Mouse (Mus musculus): ENCODE measurements around the gene Serac1. TPM values are rescaled to one million over a fixed set of nuclear protein-coding genes. Genes with fewer than 3 reads are reported as not detected.
A peak's percentile ranks its signal among the peaks of the same experiment; 100 is the strongest.

Gene Serac1
- polyA plus RNA-seq (2014; fragmentation: Nextera tagmentation; extraction: Ambion mirVana): 4.6 and 4.8 TPM in 2 replicates

GRCm38 (mm10) chr17:6079287-6080122 is at the start of gene Serac1, which contains the start of gene Gtf2h5:
Serac1 (minus strand) TSS chr17:6079741.
Gtf2h5 (plus strand) TSS chr17:6079786.
- WGBS: under 1% methylated on average over 70 of the region's 70 CpGs
- peaks cover 17% of the 10 kb centered on the region for H3K36me3 ChIP-seq (ENCODE audit: control insufficient read depth, insufficient read depth, low read length)
- H3K4me2 ChIP-seq (ENCODE audit: low read length): peak within 1 kb of the TSS; percentile 85
- peak within 1 kb of the TSS; percentile 66 to 70 for H3K4me3 ChIP-seq (ENCODE audit: control insufficient read depth in 1 of 2, insufficient read depth in 1 of 2, low read depth in 1 of 2, low read length in 2 of 2)
- H3K27me3 ChIP-seq (ENCODE audit: control insufficient read depth, insufficient read depth, low read length): no peaks in the 10 kb centered on the region
- no peaks in the 10 kb centered on the region for H3K9me3 ChIP-seq (ENCODE audit: control insufficient read depth, low read length)
- peak within 1 kb of the TSS; percentile 61 to 71 for H3K27ac ChIP-seq (replicated peaks in 1 of 2; ENCODE audit: control insufficient read depth in 1 of 2, insufficient read depth in 1 of 2, low read depth in 2 of 2, low read length in 2 of 2)
- ATAC-seq (ENCODE audit: insufficient number of reproducible peaks, insufficient read depth, low FRiP score, low read depth): peak; percentile 99
- H3K4me1 ChIP-seq (ENCODE audit: control insufficient read depth in 2 of 2, insufficient read depth in 2 of 2, low read length in 2 of 2): peaks cover 2 to 12% of the 10 kb centered on the region in 2 experiments
- H3K9ac ChIP-seq (ENCODE audit: low read length): peak within 1 kb of the TSS; percentile 87

DNA sequence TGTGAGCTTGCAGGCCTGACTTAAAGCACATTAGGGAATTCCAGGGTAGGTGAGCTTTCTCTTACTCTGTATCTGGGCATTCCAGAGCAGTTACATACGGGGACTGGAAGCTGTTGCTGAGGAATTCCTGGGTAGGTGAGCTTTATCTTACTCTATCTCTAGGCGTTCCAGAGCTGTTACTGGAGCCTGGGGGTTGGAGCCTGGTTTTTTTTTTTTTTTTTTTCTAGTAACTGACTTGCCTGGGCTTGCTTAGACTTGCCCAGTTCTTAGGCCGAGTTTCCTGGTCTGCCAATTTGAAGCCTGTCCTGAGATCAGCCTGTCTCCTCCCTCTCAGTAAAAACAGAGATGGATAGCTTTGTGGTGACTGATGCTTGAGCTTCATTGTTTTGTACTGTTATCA is 48.5 kb upstream of the Serac1 start:
- H3K9me3 ChIP-seq (ENCODE audit: control insufficient read depth, low read length): no peaks in the 10 kb centered on the region
- H3K9ac ChIP-seq (ENCODE audit: low read length): no peak overlapping the region
- H3K27ac ChIP-seq (replicated peaks in 1 of 2; ENCODE audit: control insufficient read depth in 1 of 2, insufficient read depth in 1 of 2, low read depth in 2 of 2, low read length in 2 of 2): peak overlapping the region in 1 of 2 experiments; percentile 7; a peak in 2 of 4 replicates
- no peak overlapping the region for H3K4me2 ChIP-seq (ENCODE audit: low read length)
- no peak overlapping the region for H3K4me3 ChIP-seq (ENCODE audit: control insufficient read depth in 1 of 2, insufficient read depth in 1 of 2, low read depth in 1 of 2, low read length in 2 of 2)
- peaks cover 25% of the 10 kb centered on the region for H3K36me3 ChIP-seq (ENCODE audit: control insufficient read depth, insufficient read depth, low read length)
- whole genome bisulfite sequencing: 19% methylated on average over 3 of the region's 3 CpGs
- H3K4me1 ChIP-seq (ENCODE audit: control insufficient read depth in 2 of 2, insufficient read depth in 2 of 2, low read length in 2 of 2): peaks cover 0 to 9% of the 10 kb centered on the region in 2 experiments; a peak in 2 of 4 replicates
- no peaks in the 10 kb centered on the region for H3K27me3 ChIP-seq (ENCODE audit: control insufficient read depth, insufficient read depth, low read length)
- no peak for ATAC-seq (ENCODE audit: insufficient number of reproducible peaks, insufficient read depth, low FRiP score, low read depth)

GRCm38 (mm10) chr17:6125441-6125840 is 45.9 kb upstream of the Serac1 start:
- no peak for ATAC-seq (ENCODE audit: insufficient number of reproducible peaks, insufficient read depth, low FRiP score, low read depth)
- H3K4me1 ChIP-seq (ENCODE audit: control insufficient read depth in 2 of 2, insufficient read depth in 2 of 2, low read length in 2 of 2): peaks cover 0 to 9% of the 10 kb centered on the region in 2 experiments; a peak in 2 of 4 replicates
- H3K4me3 ChIP-seq (ENCODE audit: control insufficient read depth in 1 of 2, insufficient read depth in 1 of 2, low read depth in 1 of 2, low read length in 2 of 2): no peak overlapping the region
- no peak overlapping the region for H3K9ac ChIP-seq (ENCODE audit: low read length)
- H3K27ac ChIP-seq (replicated peaks in 1 of 2; ENCODE audit: control insufficient read depth in 1 of 2, insufficient read depth in 1 of 2, low read depth in 2 of 2, low read length in 2 of 2): no peak overlapping the region
- 89% methylated on average over 3 of the region's 3 CpGs for WGBS
- H3K27me3 ChIP-seq (ENCODE audit: control insufficient read depth, insufficient read depth, low read length): no peaks in the 10 kb centered on the region
- H3K36me3 ChIP-seq (ENCODE audit: control insufficient read depth, insufficient read depth, low read length): peaks cover 36% of the 10 kb centered on the region
- no peak overlapping the region for H3K4me2 ChIP-seq (ENCODE audit: low read length)
- H3K9me3 ChIP-seq (ENCODE audit: control insufficient read depth, low read length): no peaks in the 10 kb centered on the region

GRCm38 (mm10) chr17:6123776-6124175 is 44.2 kb upstream of the Serac1 start:
- Histone ChIP-seq H3K9me3 (ENCODE audit: control insufficient read depth, low read length) (no peaks in the 10 kb centered on the region), H3K27me3 (ENCODE audit: control insufficient read depth, insufficient read depth, low read length) (no peaks in the 10 kb centered on the region), H3K4me1 (ENCODE audit: control insufficient read depth in 2 of 2, insufficient read depth in 2 of 2, low read length in 2 of 2) (peaks cover 0 to 9% of the 10 kb centered on the region in 2 experiments; a peak in 2 of 4 replicates), H3K9ac (ENCODE audit: low read length) (no peak overlapping the region), H3K4me3 (ENCODE audit: control insufficient read depth in 1 of 2, insufficient read depth in 1 of 2, low read depth in 1 of 2, low read length in 2 of 2) (no peak overlapping the region), H3K36me3 (ENCODE audit: control insufficient read depth, insufficient read depth, low read length) (peaks cover 36% of the 10 kb centered on the region), H3K27ac (replicated peaks in 1 of 2; ENCODE audit: control insufficient read depth in 1 of 2, insufficient read depth in 1 of 2, low read depth in 2 of 2, low read length in 2 of 2) (no peak overlapping the region), H3K4me2 (ENCODE audit: low read length) (no peak overlapping the region)
- WGBS: 86% methylated on average over 4 of the region's 4 CpGs
- no peak for ATAC-seq (ENCODE audit: insufficient number of reproducible peaks, insufficient read depth, low FRiP score, low read depth)

DNA sequence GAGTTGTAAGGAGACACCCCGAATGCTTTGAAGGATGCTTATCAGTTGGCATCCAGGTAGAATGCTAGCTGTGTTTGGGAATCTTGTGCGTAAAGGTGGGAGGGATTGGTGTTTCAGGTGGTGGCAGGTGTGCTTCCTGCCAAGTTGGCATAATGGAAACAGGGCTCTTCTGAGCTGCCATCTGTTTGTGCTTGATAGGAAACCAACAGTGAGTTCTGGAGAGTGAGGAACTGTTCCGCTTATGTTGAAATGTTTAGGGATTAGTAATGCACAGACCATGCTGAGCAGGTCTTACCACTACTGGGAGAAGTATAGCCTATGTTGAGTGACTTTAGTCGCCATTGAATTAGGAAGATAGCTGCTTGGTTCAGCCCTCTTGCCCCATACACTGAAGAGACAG is 39.3 kb upstream of the Serac1 start:
- Histone ChIP-seq H3K27me3 (ENCODE audit: control insufficient read depth, insufficient read depth, low read length) (no peaks in the 10 kb centered on the region), H3K27ac (replicated peaks in 1 of 2; ENCODE audit: control insufficient read depth in 1 of 2, insufficient read depth in 1 of 2, low read depth in 2 of 2, low read length in 2 of 2) (no peak overlapping the region), H3K4me1 (ENCODE audit: control insufficient read depth in 2 of 2, insufficient read depth in 2 of 2, low read length in 2 of 2) (peaks cover 3 to 6% of the 10 kb centered on the region in 2 experiments), H3K36me3 (ENCODE audit: control insufficient read depth, insufficient read depth, low read length) (peaks cover 25% of the 10 kb centered on the region), H3K9ac (ENCODE audit: low read length) (no peak overlapping the region), H3K4me3 (ENCODE audit: control insufficient read depth in 1 of 2, insufficient read depth in 1 of 2, low read depth in 1 of 2, low read length in 2 of 2) (no peak overlapping the region), H3K9me3 (ENCODE audit: control insufficient read depth, low read length) (no peaks in the 10 kb centered on the region), H3K4me2 (ENCODE audit: low read length) (no peak overlapping the region)
- ATAC-seq (ENCODE audit: insufficient number of reproducible peaks, insufficient read depth, low FRiP score, low read depth): no peak
- WGBS: 81% methylated on average over 4 of the region's 4 CpGs

- no peak overlapping the region for H3K27ac ChIP-seq (replicated peaks in 1 of 2; ENCODE audit: control insufficient read depth in 1 of 2, insufficient read depth in 1 of 2, low read depth in 2 of 2, low read length in 2 of 2)
- H3K9me3 ChIP-seq (ENCODE audit: control insufficient read depth, low read length): no peaks in the 10 kb centered on the region
- H3K36me3 ChIP-seq (ENCODE audit: control insufficient read depth, insufficient read depth, low read length): peaks cover 17% of the 10 kb centered on the region
- H3K4me1 ChIP-seq (ENCODE audit: control insufficient read depth in 2 of 2, insufficient read depth in 2 of 2, low read length in 2 of 2): peaks cover 3 to 6% of the 10 kb centered on the region in 2 experiments
- 84% methylated on average over 3 of the region's 3 CpGs for WGBS
- no peak for ATAC-seq (ENCODE audit: insufficient number of reproducible peaks, insufficient read depth, low FRiP score, low read depth)
- no peak overlapping the region for H3K4me3 ChIP-seq (ENCODE audit: control insufficient read depth in 1 of 2, insufficient read depth in 1 of 2, low read depth in 1 of 2, low read length in 2 of 2)
- H3K4me2 ChIP-seq (ENCODE audit: low read length): no peak overlapping the region
- no peaks in the 10 kb centered on the region for H3K27me3 ChIP-seq (ENCODE audit: control insufficient read depth, insufficient read depth, low read length)
- H3K9ac ChIP-seq (ENCODE audit: low read length): no peak overlapping the region
These were observed 38.4 kb upstream of the Serac1 start for GRCm38 (mm10) chr17:6117917-6118316.

DNA sequence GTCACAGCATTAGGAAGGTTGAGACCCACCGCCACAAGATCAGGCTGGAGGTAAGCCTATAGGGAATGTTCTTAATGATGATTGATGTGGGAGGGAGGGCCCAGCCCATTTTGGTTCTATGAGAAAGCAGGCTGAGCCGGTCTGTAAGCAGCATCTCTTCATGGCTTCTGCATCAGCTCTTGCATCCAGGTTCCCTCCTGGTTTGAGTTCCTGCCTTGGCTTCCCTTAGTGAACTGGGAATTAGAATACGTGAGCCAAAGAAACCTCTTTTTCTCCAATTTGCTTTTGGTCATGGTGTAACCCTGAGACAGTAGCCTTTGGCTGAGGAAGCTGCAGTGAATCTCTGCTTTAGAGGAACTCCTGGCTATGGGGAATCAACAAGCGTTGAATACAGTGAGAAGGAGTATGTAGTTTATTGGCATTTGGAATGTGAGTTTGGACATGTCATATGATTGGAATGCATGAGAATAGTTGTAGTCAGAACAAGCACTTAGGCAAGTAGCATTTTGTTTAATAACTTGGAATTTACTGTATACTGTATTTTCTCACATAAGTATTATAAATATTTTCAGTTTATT is 37.7 kb upstream of the Serac1 start:
- no peak overlapping the region for H3K4me3 ChIP-seq (ENCODE audit: control insufficient read depth in 1 of 2, insufficient read depth in 1 of 2, low read depth in 1 of 2, low read length in 2 of 2)
- 61% methylated on average over 4 of the region's 4 CpGs for WGBS
- peaks cover 10% of the 10 kb centered on the region for H3K36me3 ChIP-seq (ENCODE audit: control insufficient read depth, insufficient read depth, low read length)
- peaks cover 3 to 6% of the 10 kb centered on the region in 2 experiments for H3K4me1 ChIP-seq (ENCODE audit: control insufficient read depth in 2 of 2, insufficient read depth in 2 of 2, low read length in 2 of 2)
- H3K27ac ChIP-seq (replicated peaks in 1 of 2; ENCODE audit: control insufficient read depth in 1 of 2, insufficient read depth in 1 of 2, low read depth in 2 of 2, low read length in 2 of 2): no peak overlapping the region
- no peaks in the 10 kb centered on the region for H3K27me3 ChIP-seq (ENCODE audit: control insufficient read depth, insufficient read depth, low read length)
- ATAC-seq (ENCODE audit: insufficient number of reproducible peaks, insufficient read depth, low FRiP score, low read depth): no peak
- H3K4me2 ChIP-seq (ENCODE audit: low read length): no peak overlapping the region
- H3K9me3 ChIP-seq (ENCODE audit: control insufficient read depth, low read length): no peaks in the 10 kb centered on the region
- no peak overlapping the region for H3K9ac ChIP-seq (ENCODE audit: low read length)

Data from heart, embryonic 14.5 days (tissue).